Mouse (Mus musculus) layer of hippocampus, adult 18-20 months (tissue): ENCODE results near the gene Kyat3. TPM values are rescaled to one million over a fixed set of nuclear protein-coding genes. Genes with fewer than 3 reads are reported as not detected.

Experiments used
- DNase-seq, 2 experiments: peaks; one replicate each; pipeline ENCODE4 v3.0.0; 2022; ENCODE audit warnings: low spot score in 2 of 2
- total RNA-seq, 2 experiments: library from RNA; stranded (reverse); gene quantifications; 2 replicates each; pipeline ENCODE4 v1.2.3; 2021

Kyat3 gene
- total RNA-seq, 2 experiments from 2014 or later, result 5.7 to 6.1 TPM

- no peak for DNase-seq
These were observed 44.2 kb downstream of the Kyat3 start for GRCm38 (mm10) chr3:142745076-142745475.

DNA sequence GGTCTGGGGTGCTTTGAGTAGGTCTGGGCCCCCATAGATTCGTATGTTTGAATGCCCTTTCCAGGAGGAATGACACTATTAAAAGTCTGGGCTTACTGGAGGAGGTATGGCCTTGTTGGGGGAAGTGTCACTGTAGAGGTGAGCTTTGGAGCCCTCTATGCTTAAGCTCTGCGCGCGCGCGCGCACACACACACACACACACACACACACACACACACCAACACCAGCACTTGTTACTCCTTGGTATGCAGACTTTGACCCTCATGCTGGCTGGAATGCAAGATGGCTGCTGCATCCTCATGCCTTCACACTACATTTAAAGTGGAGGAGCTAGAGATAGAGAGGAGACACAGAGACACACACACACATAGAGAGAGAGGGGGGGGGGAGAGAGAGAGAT lies 46.8 kb downstream of the Kyat3 start:
- no peak for DNase-seq

DNA sequence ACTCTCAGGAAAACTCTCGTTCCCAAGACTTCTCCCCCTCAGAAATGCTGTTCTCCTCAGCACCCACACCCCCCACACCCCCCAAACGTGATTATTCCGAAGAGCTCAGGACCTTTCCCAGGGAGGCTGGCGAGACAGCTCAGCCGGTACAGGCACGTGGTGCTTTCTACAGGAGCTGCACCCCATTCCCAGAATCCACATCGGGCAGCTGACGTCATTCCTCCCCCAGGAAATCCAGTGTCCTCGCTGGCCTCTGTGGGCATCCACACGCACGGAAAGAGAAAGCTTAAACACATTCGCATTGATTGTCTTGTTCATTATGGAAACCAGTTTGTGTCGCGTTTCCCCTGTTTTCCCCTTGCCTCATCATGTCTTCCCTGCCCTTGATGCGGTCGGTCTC lies 48.3 kb downstream of the Kyat3 start:
- DNase-seq, result no peak

DNA sequence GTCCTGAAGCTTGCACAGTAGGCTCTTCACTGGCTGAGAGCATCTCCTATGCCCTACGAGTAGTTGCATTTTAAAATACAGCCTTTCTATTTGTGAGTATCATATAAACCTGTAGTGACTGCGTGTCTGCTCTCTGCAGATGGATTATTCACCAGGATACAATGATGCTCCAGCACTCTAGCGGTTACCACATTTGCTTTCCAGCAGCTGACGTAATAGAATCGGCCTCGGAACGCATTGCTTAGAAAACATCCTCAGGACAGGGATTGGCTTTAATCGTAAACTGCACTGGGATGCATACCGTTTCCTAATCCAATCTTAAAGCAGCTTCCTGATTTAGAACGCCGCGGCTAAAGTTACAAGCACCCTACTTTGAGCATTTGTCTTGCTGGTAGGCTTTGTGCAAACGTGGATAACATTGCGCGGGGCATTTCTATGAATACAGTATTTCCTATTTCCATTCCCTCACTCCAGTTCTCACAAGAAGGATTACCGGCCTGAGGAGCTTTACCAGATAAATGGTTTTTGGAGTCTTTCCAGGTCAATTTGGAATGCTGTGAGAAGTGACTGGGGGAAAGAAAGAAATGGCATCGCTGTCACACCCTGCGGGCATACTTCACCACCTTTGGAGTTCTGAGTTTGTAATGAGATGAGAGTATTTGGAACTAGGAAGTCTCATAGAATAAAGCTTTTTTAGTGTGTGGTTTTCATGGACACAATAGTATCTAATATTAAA lies 54.4 kb downstream of the Kyat3 start:
- DNase-seq, result no peak

GRCm38 (mm10) chr3:142757841-142758240 lies 57.0 kb downstream of the Kyat3 start:
- DNase-seq, result no peak

DNA sequence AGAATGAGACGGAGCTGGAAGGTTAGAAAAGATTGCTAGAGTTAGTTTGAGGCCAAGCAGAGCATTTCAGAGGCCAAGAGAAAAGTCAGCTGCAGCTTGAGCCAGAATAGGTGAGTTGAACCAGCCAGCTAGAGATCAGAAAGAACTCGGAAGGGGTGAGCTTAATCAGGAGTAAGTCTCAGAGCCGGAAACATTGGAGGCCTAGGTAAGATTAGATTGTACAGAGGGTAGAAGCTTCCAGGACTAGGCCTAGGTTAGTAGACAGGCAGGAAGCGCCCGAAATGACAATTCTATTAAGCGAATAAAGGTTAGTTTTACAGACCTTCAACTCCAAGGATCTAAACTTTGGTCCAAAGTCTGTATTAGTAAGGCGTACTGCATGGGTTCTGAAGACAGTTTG lies 57.7 kb downstream of the Kyat3 start:
- DNase-seq, result no peak

GRCm38 (mm10) chr3:142760356-142760755 lies 59.5 kb downstream of the Kyat3 start:
- no peak for DNase-seq

DNA sequence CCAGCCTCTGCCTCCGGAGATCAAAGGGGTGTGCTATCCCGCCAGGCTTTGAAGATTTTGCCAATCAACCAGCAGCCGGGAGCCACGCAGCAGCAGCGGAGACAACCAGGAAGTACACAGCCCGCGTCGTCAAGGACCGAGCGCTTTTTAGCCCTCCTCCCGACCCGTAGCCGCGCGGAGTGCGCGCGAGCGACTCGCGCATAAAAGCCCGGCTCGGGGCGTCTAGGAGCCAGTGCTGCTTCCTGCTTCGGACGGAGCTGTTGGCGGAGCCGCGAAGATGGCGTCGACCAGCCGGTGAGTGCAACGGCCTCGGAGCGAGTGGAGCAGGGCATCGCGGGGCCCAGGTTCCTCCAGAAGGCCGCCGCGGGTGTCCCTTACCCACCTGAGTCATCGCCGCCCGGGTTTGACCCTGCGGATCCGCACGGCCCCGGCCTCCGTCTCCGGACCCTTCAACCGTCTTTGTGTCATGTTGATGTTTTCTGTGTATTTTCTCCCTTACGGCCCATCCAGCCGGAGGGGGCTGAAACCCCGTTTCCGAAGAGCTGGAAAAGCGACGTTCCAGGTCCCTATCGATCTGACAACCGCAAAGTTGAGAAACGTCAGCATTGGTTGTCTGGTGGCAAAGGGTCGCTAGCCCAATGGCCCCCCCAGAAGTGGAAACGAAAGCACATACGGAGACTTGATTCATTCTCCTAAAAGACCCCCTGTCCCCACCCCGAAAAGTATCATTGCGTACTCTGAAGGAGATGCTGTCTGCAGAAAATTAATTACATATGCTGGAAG lies 64.3 kb downstream of the Kyat3 start, which contains the start of gene Gtf2b:
Gene Gtf2b (plus strand): TSS at position 51 of the 783 bp plus-strand sequence.
- DNase-seq, result peak; percentile 87 to 94

GRCm38 (mm10) chr3:142765778-142766165 lies 64.9 kb downstream of the Kyat3 start:
- DNase-seq, result no peak

- no peak for DNase-seq
These were observed 67.6 kb downstream of the Kyat3 start for GRCm38 (mm10) chr3:142768498-142768897.

DNA sequence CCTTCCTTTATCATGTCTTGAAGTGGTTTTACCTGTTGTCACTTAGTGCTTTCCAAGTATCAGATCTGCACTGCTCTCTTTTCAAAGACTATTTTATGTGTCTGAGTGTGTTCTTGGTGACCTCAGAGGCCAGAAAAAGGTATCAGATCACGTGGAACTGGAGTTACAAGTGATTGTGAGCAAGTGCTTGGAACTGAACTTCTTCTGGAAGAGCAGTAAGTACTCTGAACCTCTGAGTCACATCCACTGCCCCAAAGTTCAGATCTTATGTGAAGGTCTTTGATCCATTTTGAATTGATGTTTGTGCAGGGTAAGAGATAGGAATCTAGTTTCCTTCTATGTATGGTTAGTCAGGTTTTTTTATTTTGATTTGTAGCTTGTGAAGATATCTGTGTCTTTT lies 69.7 kb downstream of the Kyat3 start:
- no peak for DNase-seq

DNA sequence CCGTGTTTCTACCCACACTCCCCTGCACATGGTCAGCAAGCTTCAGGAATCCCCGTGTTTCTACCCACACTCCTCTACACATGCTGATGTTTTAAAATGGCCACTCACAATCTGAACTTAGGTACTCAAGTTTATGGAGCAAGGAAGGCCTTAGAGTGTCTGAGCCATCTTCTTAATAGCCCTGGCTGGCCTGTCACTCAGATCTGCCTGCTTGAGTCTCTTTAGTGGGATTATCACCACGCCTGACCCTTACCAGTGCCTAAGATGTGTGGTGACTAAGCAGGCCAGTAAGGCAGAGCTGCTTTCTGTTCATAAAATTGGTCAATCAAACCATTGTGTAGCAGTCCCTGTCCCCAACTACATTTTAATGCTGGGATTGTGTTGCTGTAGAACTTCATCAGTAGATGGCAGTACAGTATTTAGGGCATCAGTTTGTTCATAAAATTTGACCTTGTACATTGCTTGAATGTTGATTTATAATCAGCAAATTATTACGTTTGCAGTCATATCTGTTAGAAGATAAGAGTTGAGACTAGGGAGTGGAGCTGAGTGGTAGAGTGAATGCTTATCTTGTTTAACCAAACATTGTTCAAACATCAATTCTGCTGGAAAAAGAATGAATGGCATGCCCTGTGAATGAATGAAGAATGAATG lies 72.8 kb downstream of the Kyat3 start:
- no peak for DNase-seq

DNA sequence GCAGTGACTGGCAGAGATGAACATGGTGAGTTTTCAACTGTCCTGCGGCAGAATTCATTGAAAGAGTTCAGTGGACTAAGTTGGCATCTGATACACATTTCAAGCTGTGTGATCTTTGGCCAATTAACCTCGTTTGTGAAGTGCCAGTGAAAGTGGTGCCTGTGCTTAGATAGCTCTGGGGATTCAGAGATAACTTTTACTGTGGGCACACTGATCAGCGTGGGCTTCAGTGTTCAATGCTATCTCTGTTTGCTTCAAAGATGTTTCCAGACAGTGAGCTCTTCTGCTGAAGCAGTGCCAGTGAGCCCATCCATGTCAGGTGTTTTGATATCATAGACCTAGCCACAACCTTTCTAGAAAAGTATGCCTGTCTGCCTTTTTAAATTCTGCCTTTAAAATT lies 76.4 kb downstream of the Kyat3 start:
- no peak for DNase-seq

- DNase-seq, result no peak
These were observed 85.7 kb downstream of the Kyat3 start for GRCm38 (mm10) chr3:142786423-142787072.

GRCm38 (mm10) chr3:142795587-142795986 lies 94.7 kb downstream of the Kyat3 start:
- no peak for DNase-seq

Other genes starting within 250 kb of the Kyat3 start
- gene Gbp5, start 207.1 kb upstream of the Kyat3 start, total RNA-seq, result 1 to 10 TPM; 1.4 TPM
- gene Gbp7, start 170.7 kb upstream of the Kyat3 start, total RNA-seq, result 1 to 10 TPM; 2.0 to 2.3 TPM
- gene Gbp3, start 141.0 kb upstream of the Kyat3 start, total RNA-seq, result 1 to 10 TPM; 3.0 to 5.8 TPM
- not detected for gene Gbp2b, start 106.2 kb upstream of the Kyat3 start, total RNA-seq
- gene Gbp2, start 80.4 kb upstream of the Kyat3 start, total RNA-seq, result 1 to 10 TPM; 1.6 to 2.0 TPM
- gene Gtf2b, start 64.0 kb downstream of the Kyat3 start, total RNA-seq, result 10 to 100 TPM; 45.1 to 46.0 TPM
- 10 to 100 TPM; 28.4 to 29.4 TPM for gene Pkn2, start 181.0 kb downstream of the Kyat3 start, total RNA-seq